Mouse (Mus musculus) gastrocnemius, postnatal 4 days (tissue): Measurements from ENCODE around the gene Jarid2. TPM values are rescaled to one million over a fixed set of nuclear protein-coding genes. Genes with fewer than 3 reads are reported as not detected.

Experiments used
- DNase-seq, 2 experiments: peaks; one replicate each; pipeline ENCODE4 v3.0.0; 2021 to 2022; ENCODE audit warnings: low spot score in 2 of 2, mixed read lengths in 2 of 2
- total RNA-seq, 2 experiments: library from RNA; stranded (reverse); gene quantifications; 2 replicates each; pipeline ENCODE4 v1.2.3; 2021

The Jarid2 gene
- total RNA-seq, 2 experiments from 2014 or later, result 41.4 to 50.6 TPM

GRCm38 (mm10) chr13:44913560-44913959 is 184.3 kb downstream of the Jarid2 start:
- no peak for DNase-seq

DNA sequence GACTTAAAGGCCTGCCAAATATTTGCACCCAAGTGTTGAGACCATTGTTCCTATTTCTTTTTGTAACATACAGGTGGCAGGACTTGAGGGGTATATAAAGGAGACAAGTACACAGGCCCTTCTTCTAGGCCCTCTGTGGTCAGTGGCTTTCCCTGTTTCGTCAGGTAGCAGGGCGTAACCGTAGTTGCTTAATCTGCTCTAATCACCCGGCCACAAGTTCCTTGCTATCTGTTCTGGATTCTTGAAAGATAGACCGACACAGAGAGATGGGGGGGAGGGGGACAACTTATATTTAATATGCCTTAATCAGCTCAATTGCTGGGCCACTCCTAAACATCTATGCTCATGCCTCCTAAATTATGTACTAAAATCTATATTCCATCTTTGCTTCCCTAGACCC is 186.1 kb downstream of the Jarid2 start:
- no peak for DNase-seq

DNA sequence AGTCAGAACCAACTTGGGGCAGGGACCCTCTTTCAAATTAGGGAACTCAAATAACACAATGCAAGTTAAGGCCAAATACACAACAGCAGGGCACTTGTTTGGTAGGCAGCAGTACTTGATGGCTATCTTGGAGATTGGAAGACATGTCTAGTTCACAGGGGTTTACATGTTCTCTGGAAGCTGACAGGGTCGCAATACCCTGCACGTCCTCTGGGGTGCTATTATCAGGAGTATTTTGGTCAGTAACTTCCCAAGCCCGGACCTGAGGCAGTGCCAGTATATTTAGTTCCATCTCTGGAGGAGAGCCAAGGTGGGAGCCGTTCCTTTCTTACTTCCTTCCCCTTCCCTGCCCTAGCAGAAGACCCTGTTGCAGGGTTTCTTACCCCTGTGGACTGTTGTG is 186.7 kb downstream of the Jarid2 start:
- no peak for DNase-seq

DNA sequence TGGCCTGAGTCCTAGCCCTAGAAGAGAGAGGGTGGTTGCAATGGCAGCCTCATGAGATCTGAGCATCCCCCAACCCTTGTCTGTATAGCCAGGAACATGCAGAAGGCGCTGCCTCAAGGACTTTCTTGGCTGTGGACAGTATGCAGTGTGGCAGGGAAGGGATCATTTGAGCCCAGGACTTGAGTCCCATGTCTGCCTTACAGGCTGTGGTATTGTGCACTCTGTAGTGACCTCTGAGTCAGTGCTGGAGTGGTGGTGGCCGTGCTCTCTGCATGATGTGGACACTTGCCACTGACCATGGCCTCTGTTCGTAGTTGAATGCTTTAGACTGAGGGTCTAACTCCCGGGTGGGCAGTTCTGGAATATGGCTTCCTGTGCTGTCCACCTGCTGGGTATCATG is 187.9 kb downstream of the Jarid2 start:
- no peak for DNase-seq

- no peak for DNase-seq
Observed at GRCm38 (mm10) chr13:44918269-44918668, 189.0 kb downstream of the Jarid2 start.

DNA sequence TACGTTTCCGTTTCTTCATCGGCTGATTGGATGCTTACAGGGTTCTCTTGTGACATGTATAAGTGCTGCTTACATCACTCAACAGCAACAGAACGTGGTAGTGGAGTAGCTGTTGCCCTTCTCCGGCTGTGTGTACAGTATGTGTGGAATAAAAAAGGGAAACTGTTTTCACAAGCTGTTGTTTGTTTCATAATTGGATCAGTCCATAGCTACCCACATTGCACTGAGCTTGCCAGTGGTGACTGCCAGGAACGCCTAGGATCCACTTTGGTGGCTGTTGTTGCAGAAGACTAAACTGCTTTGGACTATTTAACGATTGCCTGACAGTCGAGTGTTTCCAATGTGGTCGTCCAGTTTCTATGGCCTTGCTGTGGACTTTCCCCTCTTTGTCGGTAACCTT is 191.8 kb downstream of the Jarid2 start:
- DNase-seq, result no peak

GRCm38 (mm10) chr13:44921721-44922120 is 192.4 kb downstream of the Jarid2 start:
- no peak for DNase-seq

DNA sequence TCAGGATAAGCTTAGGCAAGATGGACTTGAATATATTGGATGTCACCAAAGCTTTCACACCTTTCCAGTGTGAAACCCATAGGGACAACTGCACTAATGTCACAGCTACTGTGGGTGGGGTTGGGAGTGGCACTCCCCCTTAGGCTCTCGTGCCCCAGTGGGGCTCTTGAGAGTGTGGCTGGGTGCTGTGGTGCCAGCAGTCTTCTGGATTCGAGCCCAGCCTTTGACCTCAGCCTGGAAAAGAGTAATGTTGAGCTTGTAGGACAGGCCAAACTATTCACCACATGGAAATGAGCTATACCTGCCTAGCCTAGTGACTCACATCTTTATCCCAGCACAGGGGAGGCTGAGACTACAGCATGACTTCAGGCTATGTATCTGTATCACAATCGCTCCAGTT is 194.8 kb downstream of the Jarid2 start:
- DNase-seq, result no peak

- no peak for DNase-seq
Observed at GRCm38 (mm10) chr13:44925173-44925572, 195.9 kb downstream of the Jarid2 start.

DNA sequence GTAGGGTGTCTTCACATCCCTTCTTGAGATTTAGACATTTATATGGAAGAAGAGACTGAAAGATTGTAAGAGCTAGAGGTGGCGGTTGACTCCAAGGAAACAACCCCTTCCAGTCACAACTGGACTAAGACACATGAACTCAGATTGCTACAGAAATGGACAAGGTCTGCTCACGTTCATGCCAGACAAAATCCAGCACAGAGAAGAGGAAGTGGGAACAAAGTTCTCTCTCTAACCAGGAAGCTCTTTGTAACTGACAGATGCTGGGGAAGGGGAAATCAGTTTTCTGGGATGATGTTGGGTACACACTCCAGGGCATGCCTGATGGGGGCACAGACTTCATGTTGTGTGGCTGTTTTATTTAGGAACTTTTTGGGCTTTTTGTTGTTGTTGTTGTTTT is 197.0 kb downstream of the Jarid2 start:
- DNase-seq, result no peak

DNA sequence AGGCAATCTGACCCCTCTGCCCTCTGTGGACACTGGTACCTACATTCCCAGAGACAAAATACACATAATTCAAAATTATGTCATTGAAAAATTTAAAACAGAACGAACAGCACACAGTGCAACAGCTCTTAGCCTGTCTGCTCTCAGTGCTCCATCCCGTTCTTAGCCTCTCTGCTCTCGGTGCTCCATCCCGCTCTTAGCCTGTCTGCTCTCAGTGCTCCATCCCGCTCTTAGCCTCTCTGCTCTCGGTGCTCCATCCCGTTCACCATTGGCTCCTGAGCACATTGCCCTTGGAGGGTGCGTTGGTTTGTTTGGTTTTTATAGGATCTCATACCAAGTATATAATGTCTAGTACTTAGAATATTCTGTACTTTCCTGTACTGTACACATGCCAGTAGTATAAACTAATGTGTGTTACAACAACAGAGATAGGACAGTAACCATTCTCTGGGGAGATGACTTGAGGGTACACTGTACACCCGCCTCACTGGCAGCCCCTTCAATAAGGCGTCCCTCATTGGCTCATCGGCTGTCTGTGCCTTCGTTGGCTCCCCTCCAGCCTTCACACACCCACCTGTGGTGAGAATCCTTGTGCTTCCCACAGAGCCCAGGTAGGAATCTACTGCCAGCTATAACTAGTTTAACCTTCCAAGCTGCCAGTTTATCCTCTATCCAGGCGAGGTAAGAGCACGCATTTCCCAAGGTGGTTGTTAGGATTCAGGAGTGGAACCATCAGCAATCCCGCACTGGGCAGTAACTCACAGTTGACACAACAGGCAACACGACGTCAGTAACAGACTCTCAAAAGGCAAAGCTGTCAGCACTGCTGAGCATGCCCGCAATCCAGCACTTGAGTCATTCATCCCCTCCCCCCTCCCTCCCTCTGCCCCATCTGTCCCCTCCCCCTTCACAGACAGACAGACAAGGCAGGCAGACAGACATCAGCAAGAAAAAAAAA is 203.3 kb downstream of the Jarid2 start:
- DNase-seq, result no peak

GRCm38 (mm10) chr13:44933575-44933974 is 204.3 kb downstream of the Jarid2 start:
- no peak for DNase-seq

DNA sequence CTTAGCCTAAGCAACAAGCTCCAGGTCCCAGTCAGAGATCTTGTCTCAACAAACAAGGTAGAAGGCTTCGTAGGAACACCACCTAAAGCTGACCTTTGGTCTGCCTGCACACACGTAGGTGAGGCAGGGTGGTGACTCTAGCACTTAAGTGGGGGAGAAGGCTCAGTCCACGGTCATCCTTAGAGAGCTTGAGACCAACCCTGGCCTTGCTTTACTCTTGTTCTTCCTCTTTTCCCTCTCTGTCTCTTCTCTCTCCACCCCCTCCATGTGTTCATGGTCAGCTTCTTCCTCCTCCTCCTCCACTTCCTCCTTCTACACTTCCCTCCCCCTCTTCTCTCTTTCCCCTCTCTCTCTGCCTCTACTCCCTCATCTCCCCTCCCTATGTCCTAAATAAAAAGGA is 208.4 kb downstream of the Jarid2 start:
- no peak for DNase-seq

- DNase-seq, result no peak
Observed at GRCm38 (mm10) chr13:44939326-44940035, 210.2 kb downstream of the Jarid2 start.

DNA sequence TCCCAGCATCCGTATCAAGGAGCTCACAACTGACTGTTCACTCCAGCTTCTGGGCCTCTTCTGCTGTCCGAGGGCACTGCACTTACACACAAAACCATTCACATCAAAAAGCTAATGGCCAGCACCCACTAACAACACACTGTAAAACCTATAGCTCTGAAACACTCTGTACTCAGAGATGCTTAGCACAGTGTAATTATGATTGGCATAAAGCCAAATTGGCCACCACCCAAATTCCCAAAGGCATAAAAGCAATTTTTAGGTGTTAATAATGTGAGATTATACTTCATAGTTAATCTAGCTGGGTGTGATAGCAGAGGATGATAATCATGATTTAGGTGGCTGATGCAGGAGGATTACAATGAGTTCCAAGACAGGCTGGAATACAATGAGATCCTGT is 214.3 kb downstream of the Jarid2 start:
- no peak for DNase-seq

- DNase-seq, result no peak
Observed at GRCm38 (mm10) chr13:44946880-44947635, 217.8 kb downstream of the Jarid2 start.

DNA sequence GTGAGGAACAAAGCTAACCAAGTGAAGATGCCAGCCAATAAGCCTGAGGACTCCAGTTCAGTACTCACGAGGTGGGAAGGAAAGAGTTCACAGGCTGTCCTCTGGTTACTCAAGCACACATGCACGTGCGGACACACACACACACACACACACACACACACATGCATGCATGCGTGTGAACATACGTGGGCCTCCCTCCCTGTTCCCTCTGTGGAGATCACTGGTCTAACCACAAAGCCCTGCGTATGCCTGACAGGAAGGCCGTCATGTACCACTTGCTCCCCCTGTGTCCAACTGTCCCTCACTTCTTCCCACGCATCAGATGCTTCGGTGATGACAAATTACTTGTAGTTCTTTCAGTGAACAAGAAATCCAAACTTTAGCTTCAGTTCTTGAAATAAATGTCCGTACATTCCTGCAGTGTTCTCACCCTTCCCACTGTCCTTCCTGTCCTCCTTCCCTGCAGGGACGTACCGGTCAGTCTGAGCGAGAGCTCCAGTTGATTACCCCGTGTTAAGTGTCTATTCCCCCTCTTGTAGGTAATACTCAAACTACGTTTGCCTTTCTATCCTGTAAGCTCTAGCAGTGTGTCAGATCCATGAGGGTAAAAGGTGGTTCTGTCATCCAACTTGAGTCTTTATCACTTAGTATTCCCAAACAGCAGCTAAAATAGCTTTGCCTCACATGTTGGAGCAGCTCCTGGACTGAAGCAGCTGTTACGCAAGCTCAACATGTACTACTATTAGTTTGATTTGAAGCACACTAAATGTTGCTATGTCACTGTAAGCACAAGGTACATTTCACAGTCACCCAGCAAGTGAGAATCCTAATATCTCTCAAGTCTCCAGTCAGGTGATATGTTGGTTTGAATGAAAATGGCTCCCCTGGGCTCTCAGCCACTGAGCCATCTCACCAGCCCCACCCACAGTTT is 219.3 kb downstream of the Jarid2 start:
- no peak for DNase-seq

DNA sequence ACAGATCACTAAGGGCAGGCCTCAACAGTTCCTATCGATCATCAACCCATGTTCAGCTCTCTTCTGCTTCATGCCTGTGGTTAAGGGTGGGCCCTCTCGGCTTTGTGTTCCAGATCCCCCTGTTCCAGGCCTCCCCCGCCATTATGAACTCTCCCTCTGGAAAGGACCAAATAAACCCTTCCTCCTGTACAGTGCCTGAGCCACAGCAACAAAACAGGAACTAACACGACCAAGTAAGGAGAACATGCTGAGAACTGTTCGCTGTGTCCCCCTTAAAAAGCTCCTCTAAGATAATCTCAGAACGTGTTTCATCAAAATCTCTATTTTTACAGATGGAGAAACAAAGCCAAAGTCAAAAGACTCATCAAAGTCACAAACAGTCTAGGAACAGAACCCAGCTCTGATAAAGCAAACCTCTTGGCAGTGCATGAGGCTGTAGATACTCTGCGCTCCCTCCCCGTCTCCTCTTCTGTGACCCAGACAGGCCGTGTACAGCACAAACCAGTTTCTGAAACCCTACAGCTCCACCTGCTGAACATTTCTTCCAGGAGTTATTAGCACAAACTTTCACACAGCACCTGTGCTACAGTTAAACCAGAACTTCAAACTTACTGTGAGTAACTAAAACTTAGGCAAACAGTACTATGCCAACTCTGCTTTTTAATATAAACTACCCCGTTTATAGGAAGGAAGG is 223.3 kb downstream of the Jarid2 start:
- no peak for DNase-seq

GRCm38 (mm10) chr13:44953546-44954231 is 224.4 kb downstream of the Jarid2 start:
- no peak for DNase-seq
